Mouse (Mus musculus) layer of hippocampus, adult 2 months (tissue): ENCODE results near the gene Med13l. TPM values are rescaled to one million over a fixed set of nuclear protein-coding genes. Genes with fewer than 3 reads are reported as not detected.

Experiments used
- DNase-seq, 2 experiments: peaks; one replicate each; pipeline ENCODE4 v3.0.0; 2022; ENCODE audit warnings: low spot score in 2 of 2
- H3K27ac ChIP-seq: fragments of 200-600 bp; 2 replicates; pipeline ENCODE4 v1.8.1; 2022
- H3K4me3 ChIP-seq: fragments of 200-600 bp; 2 replicates; pipeline ENCODE4 v1.8.1; 2022; ENCODE audit warnings: mild to moderate bottlenecking
- CTCF ChIP-seq: fragments of 200-600 bp; conservative IDR thresholded peaks from 2 replicates; pipeline ENCODE4 v1.8.1; 2022; ENCODE audit warnings: antibody characterized with exemption, mild to moderate bottlenecking, moderate library complexity
- total RNA-seq, 2 experiments: library from RNA; stranded (reverse); gene quantifications; 2 replicates each; pipeline ENCODE4 v1.2.3; 2021

The Med13l gene
- total RNA-seq, 2 experiments from 2014 or later = 121 to 128 TPM

- peak overlapping the region; percentile 58; the same call in 1 of the 2 replicates for H3K27ac ChIP-seq
- H3K4me3 ChIP-seq = no peak overlapping the region
- TF ChIP-seq CTCF = no peak
- DNase-seq = no peak
Measured at GRCm38 (mm10) chr5:118610468-118610867, 50.0 kb downstream of the Med13l start.

- Histone ChIP-seq H3K4me3 (no peak overlapping the region), H3K27ac (no peak overlapping the region; the same call in 1 of the 2 replicates)
- TF ChIP-seq CTCF = no peak
- DNase-seq = no peak
Measured at GRCm38 (mm10) chr5:118612956-118613631, 52.6 kb downstream of the Med13l start.

GRCm38 (mm10) chr5:118613704-118614103, 53.2 kb downstream of the Med13l start:
- Histone ChIP-seq H3K27ac (no peak overlapping the region), H3K4me3 (no peak overlapping the region)
- no peak for TF ChIP-seq CTCF
- DNase-seq = no peak

GRCm38 (mm10) chr5:118614116-118614515, 53.6 kb downstream of the Med13l start:
- TF ChIP-seq CTCF = no peak
- Histone ChIP-seq H3K27ac (peak overlapping the region; percentile 43; the same call in 1 of the 2 replicates), H3K4me3 (no peak overlapping the region)
- DNase-seq = no peak

GRCm38 (mm10) chr5:118614571-118614981, 54.1 kb downstream of the Med13l start:
- no peak overlapping the region for H3K27ac ChIP-seq
- DNase-seq = no peak
- H3K4me3 ChIP-seq = no peak overlapping the region
- no peak for TF ChIP-seq CTCF

GRCm38 (mm10) chr5:118618963-118619610, 58.6 kb downstream of the Med13l start:
- DNase-seq = no peak
- H3K4me3 ChIP-seq = no peak overlapping the region
- no peak for TF ChIP-seq CTCF
- 0 out of 2 replicates have a peak overlapping the region, but pooled peaks have one; percentile 20 for H3K27ac ChIP-seq

GRCm38 (mm10) chr5:118619801-118620200, 59.3 kb downstream of the Med13l start:
- no peak for DNase-seq
- Histone ChIP-seq H3K4me3 (no peak overlapping the region), H3K27ac (0 out of 2 replicates have a peak overlapping the region, but pooled peaks have one; percentile 20)
- no peak for TF ChIP-seq CTCF

GRCm38 (mm10) chr5:118620330-118620910, 59.9 kb downstream of the Med13l start:
- DNase-seq = no peak
- TF ChIP-seq CTCF = no peak
- H3K27ac ChIP-seq = peak overlapping the region; percentile 32; the same call in 1 of the 2 replicates
- H3K4me3 ChIP-seq = no peak overlapping the region

- no peak for TF ChIP-seq CTCF
- H3K4me3 ChIP-seq = no peak overlapping the region
- H3K27ac ChIP-seq = no peak overlapping the region
- DNase-seq = no peak
Measured at GRCm38 (mm10) chr5:118621877-118622276, 61.4 kb downstream of the Med13l start.

- Histone ChIP-seq H3K27ac (no peak overlapping the region), H3K4me3 (no peak overlapping the region)
- TF ChIP-seq CTCF = no peak
- DNase-seq = no peak
Measured at GRCm38 (mm10) chr5:118622346-118622745, 61.9 kb downstream of the Med13l start.

GRCm38 (mm10) chr5:118623797-118624196, 63.3 kb downstream of the Med13l start:
- TF ChIP-seq CTCF = no peak

GRCm38 (mm10) chr5:118627630-118628029, 67.2 kb downstream of the Med13l start:
- Histone ChIP-seq H3K27ac (no peak overlapping the region), H3K4me3 (no peak overlapping the region)
- DNase-seq = no peak
- TF ChIP-seq CTCF = no peak

More at GRCm38 (mm10) chr5:118623797-118624196, 63.3 kb downstream of the Med13l start:
- Histone ChIP-seq H3K27ac (peak overlapping the region; percentile 55; the same call in 1 of the 2 replicates), H3K4me3 (no peak overlapping the region)
- DNase-seq = no peak

- Histone ChIP-seq H3K4me3 (no peak overlapping the region), H3K27ac (no peak overlapping the region)
- no peak for DNase-seq
- no peak for TF ChIP-seq CTCF
Measured at GRCm38 (mm10) chr5:118628211-118628610, 67.7 kb downstream of the Med13l start.
